Mouse (Mus musculus) brown adipose tissue, adult 24 weeks (tissue): ENCODE measurements around the gene Plp2. TPM values are rescaled to one million over a fixed set of nuclear protein-coding genes. Genes with fewer than 3 reads are reported as not detected.

ENCODE experiments used
- H3K27ac ChIP-seq: fragments of 200-500 bp; replicated peaks from 2 replicates; pipeline ENCODE4 v1.5.1; 2012; ENCODE audit warnings: low read depth, mild to moderate bottlenecking, low read length
- H3K4me1 ChIP-seq: fragments of 200-500 bp; 2 replicates; pipeline ENCODE4 v1.6.1; 2012; ENCODE audit warnings: low read length, mixed read lengths; ENCODE audit not compliant: control insufficient read depth, insufficient read depth, insufficient read length
- H3K4me3 ChIP-seq: fragments of 200-500 bp; 2 replicates; pipeline ENCODE4 v1.5.1; 2012; ENCODE audit warnings: low read depth, mild to moderate bottlenecking, low read length, moderate library complexity; ENCODE audit not compliant: insufficient read depth
- polyA plus RNA-seq: library from polyadenylated mRNA; stranded (reverse); fragments of >200 nt; gene quantifications from 2 replicates; pipeline ENCODE4 v1.2.4, GENCODE M21; 2012; ENCODE audit not compliant: missing spikeins, insufficient read depth, insufficient read length

Plp2 gene
- polyA plus RNA-seq, 1 experiment, result 31.6 TPM

GRCm38 (mm10) chrX:7674284-7675000, 3.3 kb upstream of the Plp2 start:
- peak overlapping the region; percentile 28 for H3K4me3 ChIP-seq
- no peaks in the 10 kb centered on the region for H3K4me1 ChIP-seq
- no peak overlapping the region for H3K27ac ChIP-seq

GRCm38 (mm10) chrX:7673578-7674281, 2.5 kb upstream of the Plp2 start:
- 0 out of 2 replicates have a peak overlapping the region, but pooled peaks have one; percentile 28 for H3K4me3 ChIP-seq
- H3K27ac ChIP-seq, result no peak overlapping the region; the same call in 1 of the 2 replicates
- no peaks in the 10 kb centered on the region for H3K4me1 ChIP-seq

GRCm38 (mm10) chrX:7672739-7673138, 1.5 kb upstream of the Plp2 start:
- no peak overlapping the region for H3K27ac ChIP-seq
- H3K4me1 ChIP-seq, result no peaks in the 10 kb centered on the region
- H3K4me3 ChIP-seq, result no peak overlapping the region

- H3K4me1 ChIP-seq, result no peaks in the 10 kb centered on the region; the same call in none of the 2 replicates
- peak overlapping the region; percentile 78 for H3K27ac ChIP-seq
- H3K4me3 ChIP-seq, result peak overlapping the region; percentile 95
Observed at GRCm38 (mm10) chrX:7670390-7670881, 754 bp downstream of the Plp2 start.

GRCm38 (mm10) chrX:7665739-7666502, 5.3 kb downstream of the Plp2 start:
- Histone ChIP-seq H3K27ac (peak overlapping the region; percentile 63), H3K4me1 (peaks cover 4% of the 10 kb centered on the region), H3K4me3 (no peak overlapping the region)

GRCm38 (mm10) chrX:7664791-7665190, 6.4 kb downstream of the Plp2 start:
- Histone ChIP-seq H3K27ac (peak overlapping the region; percentile 93), H3K4me3 (no peak overlapping the region), H3K4me1 (peaks cover 4% of the 10 kb centered on the region)

- peak overlapping the region; percentile 23; the same call in 1 of the 2 replicates for H3K4me3 ChIP-seq
- H3K4me1 ChIP-seq, result peaks cover 4% of the 10 kb centered on the region
- H3K27ac ChIP-seq, result peak overlapping the region; percentile 93
Observed at GRCm38 (mm10) chrX:7662936-7663335, 8.3 kb downstream of the Plp2 start.

GRCm38 (mm10) chrX:7661086-7661485, 10.1 kb downstream of the Plp2 start:
- H3K4me1 ChIP-seq, result peaks cover 4% of the 10 kb centered on the region
- H3K27ac ChIP-seq, result peak overlapping the region; percentile 92
- H3K4me3 ChIP-seq, result no peak overlapping the region

GRCm38 (mm10) chrX:7658785-7659589, 12.2 kb downstream of the Plp2 start:
- H3K27ac ChIP-seq, result peak overlapping the region; percentile 98

GRCm38 (mm10) chrX:7658031-7658784, 13.0 kb downstream of the Plp2 start:
- H3K27ac ChIP-seq, result peak overlapping the region; percentile 98

More at GRCm38 (mm10) chrX:7658785-7659589, 12.2 kb downstream of the Plp2 start:
- H3K4me3 ChIP-seq, result peak overlapping the region; percentile 82
- H3K4me1 ChIP-seq, result peaks cover 4% of the 10 kb centered on the region; the same call in 1 of the 2 replicates

GRCm38 (mm10) chrX:7657221-7657639, 14.0 kb downstream of the Plp2 start, which contains the start of gene Prickle3:
Gene Prickle3 (plus strand): TSS chrX:7657260.
- Histone ChIP-seq H3K4me1 (peaks cover 2% of the 10 kb centered on the region; the same call in 1 of the 2 replicates), H3K27ac (peak within 1 kb of the TSS; percentile 89), H3K4me3 (peak within 1 kb of the TSS; percentile 82)

More at GRCm38 (mm10) chrX:7658031-7658784, 13.0 kb downstream of the Plp2 start:
- Histone ChIP-seq H3K4me1 (peaks cover 4% of the 10 kb centered on the region; the same call in 1 of the 2 replicates), H3K4me3 (peak overlapping the region; percentile 82)

GRCm38 (mm10) chrX:7648671-7649304, 22.4 kb downstream of the Plp2 start:
- H3K4me1 ChIP-seq, result no peaks in the 10 kb centered on the region
- peak overlapping the region; percentile 72 for H3K4me3 ChIP-seq
- H3K27ac ChIP-seq, result peak overlapping the region; percentile 78

- H3K27ac ChIP-seq, result no peak overlapping the region
- H3K4me1 ChIP-seq, result no peaks in the 10 kb centered on the region
- H3K4me3 ChIP-seq, result no peak overlapping the region
Observed at GRCm38 (mm10) chrX:7645349-7645748, 25.8 kb downstream of the Plp2 start.
